Mouse (Mus musculus) cerebellum, adult 2 months (tissue): ENCODE data around the gene Mrs2.

Source experiments
- CTCF ChIP-seq: fragments of 200-500 bp; IDR thresholded peaks from 2 replicates; pipeline ENCODE4 v1.5.1; 2011; ENCODE audit warnings: low read depth, mild to moderate bottlenecking, control low read depth, low read length, moderate library complexity, borderline replicate concordance; ENCODE audit not compliant: insufficient read depth
- POLR2A ChIP-seq: fragments of 200-500 bp; IDR thresholded peaks from 2 replicates; pipeline ENCODE4 v1.6.1; 2011; ENCODE audit warnings: low read length, control low read depth, borderline replicate concordance; ENCODE audit not compliant: insufficient read depth

- TF ChIP-seq POLR2A: no peak
- no peak for TF ChIP-seq CTCF
Measured at GRCm38 (mm10) chr13:25022386-25022785, 2.2 kb upstream of the Mrs2 start.
